Mouse (Mus musculus) thymus, postnatal 0 days (tissue): Measurements from ENCODE around the gene Agap3. TPM values are rescaled to one million over a fixed set of nuclear protein-coding genes. Genes with fewer than 3 reads are reported as not detected.
A peak's percentile ranks its signal among the peaks of the same experiment; 100 is the strongest.

Experiments used
- DNase-seq: peaks from one replicate; pipeline ENCODE4 v3.0.0-alpha.2; 2015; ENCODE audit warnings: low spot score
- polyA plus RNA-seq: library from polyadenylated mRNA; unstranded; fragments of >200 nt; fragmentation: Nextera tagmentation; extraction: Ambion mirVana; gene quantifications from 2 replicates; pipeline ENCODE4 v1.2.1, GENCODE M21; 2015

Gene Agap3
- polyA plus RNA-seq, 1 experiment from 2014 or later: 26.9 TPM

GRCm38 (mm10) chr5:24427981-24428402 lies 24.0 kb upstream of the Agap3 start:
- DNase-seq: no peak

DNA sequence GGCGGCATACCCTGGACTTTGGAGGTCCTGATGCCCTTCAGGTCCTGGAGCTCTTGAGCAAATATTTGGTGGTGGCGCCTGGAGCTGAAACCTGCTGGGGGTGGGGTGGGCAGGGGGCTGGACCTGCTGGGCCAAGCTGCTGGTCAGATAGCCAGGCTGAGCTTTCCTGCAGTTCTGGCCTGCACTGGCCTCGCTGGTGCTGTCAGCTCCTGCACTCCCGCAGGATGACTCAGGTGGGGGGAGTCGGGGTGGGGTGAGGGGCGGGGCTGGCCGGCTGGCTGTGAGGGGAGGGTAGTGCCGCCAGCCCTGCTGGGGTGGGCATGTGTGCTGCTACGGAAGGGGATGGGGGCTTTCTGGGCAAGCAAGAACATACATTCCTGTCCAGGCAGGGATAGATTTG lies 23.4 kb upstream of the Agap3 start:
- DNase-seq: no peak

DNA sequence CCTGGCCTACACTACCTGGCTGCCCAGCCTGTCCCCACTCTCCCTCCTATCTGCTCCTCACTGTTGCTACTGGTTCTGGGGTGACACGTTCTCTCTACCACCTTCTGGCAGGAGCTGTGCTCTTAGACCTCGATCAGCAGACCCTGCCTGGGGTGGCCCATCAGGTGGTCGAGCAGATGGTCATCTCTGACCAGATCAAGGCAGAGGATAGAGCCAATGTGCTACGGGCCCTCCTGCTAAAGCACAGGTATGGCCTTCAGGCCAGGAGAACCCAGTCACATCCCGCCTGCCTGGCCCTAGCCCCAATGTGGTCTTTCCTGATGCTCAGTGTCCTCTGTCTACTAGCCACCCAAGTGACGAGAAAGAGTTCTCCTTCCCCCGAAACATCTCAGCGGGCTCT lies 18.0 kb upstream of the Agap3 start:
- DNase-seq: no peak

- no peak for DNase-seq
These were observed 10.8 kb upstream of the Agap3 start for GRCm38 (mm10) chr5:24441187-24441586.

DNA sequence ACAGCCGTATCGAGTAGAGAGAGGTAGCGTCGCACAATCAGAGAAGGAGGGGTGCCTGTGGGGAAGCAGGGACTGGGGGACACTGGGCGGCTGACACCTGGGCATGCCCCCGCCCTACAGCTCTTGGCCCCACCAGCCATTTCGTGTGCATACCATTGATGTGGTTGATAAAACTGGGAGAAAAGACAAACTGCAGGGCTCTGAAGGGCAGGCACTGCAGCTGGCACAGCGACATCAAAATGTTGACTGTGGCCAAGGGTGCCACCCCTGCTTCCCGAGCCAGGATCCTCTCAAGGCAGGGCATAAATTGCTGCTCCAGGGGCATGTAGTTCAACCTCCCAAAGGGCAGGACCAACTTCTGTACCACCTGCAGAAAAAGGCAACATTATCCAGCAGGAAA lies 9.9 kb upstream of the Agap3 start:
- DNase-seq: peak; percentile 60

- DNase-seq: no peak
These were observed 8.8 kb upstream of the Agap3 start for GRCm38 (mm10) chr5:24443204-24443603.

DNA sequence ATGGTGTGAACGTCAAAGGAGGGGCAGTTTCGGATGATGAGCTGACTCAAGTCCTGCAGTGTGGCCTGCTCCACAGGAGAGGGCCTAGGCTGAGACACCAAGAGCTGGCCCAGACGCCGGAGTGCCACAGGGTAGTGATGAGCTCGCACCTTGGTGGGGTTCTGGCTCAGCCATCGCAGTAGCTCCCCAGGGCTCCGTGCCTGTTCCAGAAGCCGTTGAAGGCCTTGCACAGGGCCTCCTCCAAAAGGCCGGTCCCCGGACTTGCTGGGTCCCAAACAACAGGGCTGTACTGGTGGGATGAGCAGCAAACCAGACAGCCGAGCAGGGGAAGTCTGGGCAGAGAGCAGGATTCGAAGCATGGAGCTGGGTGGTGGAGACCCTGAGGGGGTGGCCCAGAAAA lies 8.1 kb upstream of the Agap3 start:
- no peak for DNase-seq

DNA sequence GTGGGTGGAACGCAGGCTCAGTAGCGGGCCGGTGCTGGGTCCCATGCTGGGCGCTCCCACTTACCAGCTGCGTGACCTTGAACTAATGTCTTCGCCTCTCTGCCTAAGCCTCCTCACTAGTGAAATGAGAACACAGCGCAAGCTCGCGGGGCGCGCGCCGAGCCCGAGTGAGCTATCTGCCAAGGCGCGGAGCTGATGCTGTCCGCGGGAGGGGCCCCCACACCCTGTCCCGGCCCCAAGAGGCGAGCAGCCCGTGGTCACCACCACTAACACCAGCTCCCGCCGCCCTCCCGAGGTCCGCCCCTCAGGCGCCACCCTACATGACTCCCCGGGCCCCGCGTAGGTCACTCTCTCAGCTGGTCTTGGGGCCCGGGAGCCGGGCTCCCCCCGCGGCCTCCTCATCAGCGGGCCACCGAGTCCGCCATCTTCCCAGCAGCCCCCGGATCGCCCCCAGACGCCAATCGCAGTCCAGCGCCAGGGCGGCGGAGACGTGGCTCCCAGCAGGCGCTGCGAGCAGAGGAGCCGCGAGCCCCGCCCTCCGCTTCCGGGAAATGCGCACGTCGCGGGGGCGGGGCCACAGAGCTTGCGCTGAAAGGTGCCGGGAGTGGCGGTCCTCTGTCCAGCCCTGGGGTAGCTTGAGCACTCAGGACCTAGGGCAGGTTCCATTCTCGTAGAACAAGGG lies 7.1 kb upstream of the Agap3 start, which contains the start of gene Fastk:
Gene Fastk, minus strand, starts transcription at position 542 of the 682 bp plus-strand sequence.
- DNase-seq: peak; percentile 93

- DNase-seq: no peak
These were observed 6.4 kb upstream of the Agap3 start for GRCm38 (mm10) chr5:24445428-24446080.

DNA sequence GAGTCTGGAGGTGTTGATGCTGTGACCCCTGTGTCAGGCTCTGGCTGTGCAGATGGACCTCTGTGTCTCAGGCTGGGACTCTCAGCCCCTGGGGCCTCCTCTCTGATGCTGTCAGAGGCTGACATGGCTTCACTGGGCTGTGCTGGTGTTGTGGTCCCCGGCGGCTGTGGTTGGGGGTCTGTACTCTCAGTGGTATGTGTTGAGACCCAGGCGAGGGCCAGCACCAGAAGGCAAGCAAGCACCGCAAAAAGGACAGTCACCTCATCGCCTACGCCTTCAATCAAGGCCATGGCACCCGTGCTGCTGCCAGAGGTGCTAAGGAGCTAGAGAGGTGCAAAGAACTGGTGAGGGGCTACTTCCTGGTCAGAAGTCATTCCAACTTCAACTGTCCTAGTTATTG lies 5.3 kb upstream of the Agap3 start:
- no peak for DNase-seq

DNA sequence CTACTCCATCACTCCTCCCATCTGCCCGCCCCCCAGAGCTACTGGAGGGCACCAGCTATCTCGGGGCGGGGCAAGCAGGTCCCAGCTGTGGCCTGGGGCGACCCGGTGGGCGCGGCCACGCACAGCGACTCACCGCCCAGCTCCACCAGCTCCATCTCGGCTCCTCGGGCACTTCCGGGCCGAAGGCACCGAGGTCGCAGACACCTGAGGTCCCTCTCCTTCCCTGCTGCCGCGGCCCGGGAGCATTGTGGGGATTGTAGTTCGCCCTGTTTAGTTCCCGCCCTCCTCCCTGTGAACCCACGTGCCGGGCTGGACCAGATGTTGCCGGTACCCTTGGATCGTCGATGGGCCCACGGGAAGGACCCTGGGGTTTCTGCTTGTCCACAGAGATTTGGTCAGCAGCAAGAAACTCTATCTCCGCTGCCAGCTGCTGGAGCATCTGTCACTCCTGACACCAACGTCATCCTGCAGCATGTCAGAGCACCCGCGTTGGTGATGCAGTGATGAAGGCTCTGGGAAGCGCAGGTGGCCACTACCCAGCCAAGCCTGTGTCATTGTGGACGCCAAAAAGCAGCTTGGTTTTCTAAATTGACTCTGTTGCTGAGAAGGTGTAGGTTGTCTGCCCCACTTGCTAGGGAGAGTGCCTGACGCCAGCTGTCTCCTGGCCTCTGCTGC lies 4.2 kb upstream of the Agap3 start, which contains the start of gene Tmub1:
Gene Tmub1, minus strand, starts transcription at position 231 of the 675 bp plus-strand sequence.
- peak; percentile 89 for DNase-seq

DNA sequence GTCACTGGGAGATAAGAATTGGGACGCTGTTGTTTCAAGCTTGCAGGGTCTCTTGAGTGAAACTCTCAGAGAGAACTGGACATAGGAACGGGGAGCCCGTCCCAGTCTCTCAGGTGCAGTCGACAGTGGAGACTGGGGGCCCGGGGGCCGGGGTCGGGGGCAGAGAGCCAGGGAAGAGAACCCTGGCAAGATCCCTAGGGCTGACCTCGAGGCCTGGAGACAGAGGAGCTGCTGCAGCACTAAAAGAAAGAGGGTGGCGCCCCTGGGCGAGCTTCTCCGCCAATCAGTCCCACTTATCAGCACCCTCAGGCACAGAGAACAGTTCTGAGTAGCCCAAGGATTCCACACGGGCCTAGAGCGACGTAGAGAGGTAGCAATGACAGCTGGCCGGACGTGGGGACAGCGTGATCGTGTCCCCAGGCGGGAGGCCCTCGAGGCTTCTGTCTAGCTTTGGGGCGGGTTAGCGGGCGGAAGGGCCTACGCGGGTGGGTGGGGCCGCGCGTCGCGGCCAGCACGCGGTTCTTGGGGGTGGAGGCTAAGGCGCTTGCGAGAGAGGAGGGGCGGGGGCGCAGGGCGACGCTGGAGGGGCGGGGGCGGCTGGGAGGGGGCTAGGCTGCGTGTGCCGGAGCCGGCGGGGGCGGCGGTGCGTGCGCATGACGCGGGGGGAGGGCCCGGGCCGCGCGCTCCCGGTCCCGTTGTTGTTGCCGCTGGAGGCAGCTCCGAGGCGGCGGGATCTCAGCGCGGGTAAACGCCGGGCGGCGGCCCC lies 530 bp upstream of the Agap3 start:
- peak; percentile 87 for DNase-seq

DNA sequence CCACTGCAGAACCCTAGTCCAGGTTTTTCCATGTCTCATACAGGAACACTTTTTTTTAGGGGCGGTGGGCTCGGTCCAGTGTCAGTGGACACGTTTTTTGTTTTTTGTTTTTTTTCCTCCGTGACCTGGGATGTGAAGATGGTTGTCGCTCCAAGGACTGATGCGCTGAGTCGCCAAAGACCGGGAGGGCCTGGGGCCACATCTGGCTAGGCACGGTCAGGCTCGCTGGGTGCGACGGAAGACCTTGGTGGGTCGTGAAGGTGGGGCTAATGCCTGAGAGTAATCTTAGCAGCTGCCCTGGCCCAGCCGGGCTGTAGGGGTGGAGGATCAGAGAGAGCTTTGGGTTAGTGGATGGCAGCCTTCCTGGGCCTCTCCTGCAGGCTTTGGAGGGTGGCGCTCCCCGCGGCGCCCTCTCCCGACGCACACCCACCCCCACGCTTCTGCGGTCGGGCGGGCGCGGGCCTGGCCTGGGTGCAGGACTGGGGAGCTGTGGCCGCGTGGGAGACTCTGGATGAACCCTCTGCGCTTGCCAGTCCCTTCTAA lies 785 bp downstream of the Agap3 start:
- DNase-seq: peak; percentile 16

GRCm38 (mm10) chr5:24453283-24453984 lies 1.5 kb downstream of the Agap3 start:
- DNase-seq: no peak

DNA sequence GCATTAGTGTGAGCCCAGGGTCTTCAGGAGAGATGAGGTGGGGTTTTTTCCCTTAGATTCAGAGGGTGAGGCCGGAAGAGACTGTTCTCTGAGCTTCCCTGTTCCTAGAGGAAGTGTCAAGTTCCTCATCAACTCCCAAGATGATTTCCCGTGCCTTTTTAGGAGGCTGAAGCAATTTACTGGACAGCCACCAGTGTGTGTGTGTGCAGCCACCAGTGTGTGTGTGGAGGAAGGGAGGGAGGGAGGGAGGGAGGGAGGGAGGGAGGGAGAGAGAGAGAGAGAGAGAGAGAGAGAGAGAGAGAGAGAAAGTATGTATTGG lies 2.0 kb downstream of the Agap3 start:
- DNase-seq: no peak

DNA sequence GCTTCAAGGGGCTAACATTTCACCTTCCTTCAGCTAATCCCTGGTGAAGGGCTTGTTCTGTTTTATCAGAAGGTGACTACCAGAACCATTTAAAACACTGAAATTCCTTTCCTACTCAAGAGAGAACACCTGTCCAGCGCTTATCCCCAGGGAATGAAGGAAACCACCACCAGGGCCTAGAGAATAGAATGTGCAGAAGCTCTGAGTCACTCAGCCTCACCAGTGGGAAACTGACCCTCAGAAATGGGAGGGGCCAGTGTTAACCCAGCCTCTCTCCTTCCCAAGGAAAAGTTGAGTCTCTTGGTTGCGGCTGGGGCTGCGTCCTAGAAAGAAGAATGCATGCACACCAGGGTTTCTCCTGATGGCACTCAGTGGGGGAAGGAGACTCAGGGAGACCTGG lies 3.1 kb downstream of the Agap3 start:
- no peak for DNase-seq

- no peak for DNase-seq
These were observed 3.6 kb downstream of the Agap3 start for GRCm38 (mm10) chr5:24455613-24456012.

GRCm38 (mm10) chr5:24466762-24467161 lies 14.8 kb downstream of the Agap3 start:
- no peak for DNase-seq

GRCm38 (mm10) chr5:24470600-24470999 lies 18.6 kb downstream of the Agap3 start:
- peak; percentile 81 for DNase-seq

DNA sequence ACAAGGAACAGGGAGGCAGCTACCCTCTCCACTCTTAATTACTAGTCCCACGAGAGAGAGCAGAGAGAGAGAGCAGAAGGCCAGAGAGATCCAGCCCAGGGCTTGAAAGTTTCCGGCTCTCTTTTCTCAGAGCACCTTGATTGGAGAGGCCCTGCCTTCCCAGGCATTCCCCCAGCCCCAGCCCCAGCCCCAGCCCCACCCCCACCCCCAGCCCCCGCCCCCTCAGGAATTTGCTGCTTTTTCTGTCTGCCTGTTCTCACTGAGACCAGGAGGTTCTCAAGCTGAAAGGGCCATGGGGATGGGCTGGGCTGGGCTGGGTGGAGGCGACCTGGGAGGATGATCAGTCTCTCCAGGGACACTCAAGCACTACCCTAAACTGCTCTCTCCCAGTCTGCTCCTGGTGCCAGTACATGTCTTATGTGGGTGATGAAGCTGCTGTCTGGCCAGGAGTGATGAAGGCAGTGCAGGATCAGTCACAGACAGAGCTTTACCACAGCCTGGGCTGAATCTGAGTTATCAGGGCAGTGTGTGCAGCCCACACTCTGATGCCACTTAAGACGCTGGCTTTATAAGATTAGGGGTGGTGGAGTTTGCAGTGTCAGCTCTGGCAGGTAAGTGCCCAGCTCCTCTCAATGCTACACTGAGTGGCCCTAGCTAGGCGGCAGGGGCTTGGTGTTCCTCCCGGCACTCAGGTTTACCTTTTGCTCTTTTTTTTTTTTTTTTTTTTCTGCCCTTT lies 21.1 kb downstream of the Agap3 start:
- no peak for DNase-seq
